Mouse (Mus musculus) hindbrain, embryonic 15.5 days (tissue): Measurements from ENCODE around the gene Tspan13. TPM values are rescaled to one million over a fixed set of nuclear protein-coding genes. Genes with fewer than 3 reads are reported as not detected.

Experiments
- polyA plus RNA-seq: library from polyadenylated mRNA; unstranded; fragments of >200 nt; fragmentation: Nextera tagmentation; extraction: Ambion mirVana; gene quantifications from 2 replicates; pipeline ENCODE4 v1.2.1, GENCODE M21; 2015

Gene Tspan13
- polyA plus RNA-seq, 1 experiment from 2014 or later, result 422 TPM

Other genes with a start within 250 kb of the Tspan13 start
- 0.45 TPM in 1 of 2 replicates, not detected in the other for gene Agr3, start 116.9 kb downstream of the Tspan13 start, polyA plus RNA-seq
- gene Agr2, start 49.6 kb downstream of the Tspan13 start, polyA plus RNA-seq, result 0.53 and 0.98 TPM in 2 replicates
- gene Ankmy2, start 114.6 kb upstream of the Tspan13 start, polyA plus RNA-seq, result 67.7 and 75.4 TPM in 2 replicates
- gene Bzw2, start 115.6 kb upstream of the Tspan13 start, polyA plus RNA-seq, result 343 and 347 TPM in 2 replicates
- not detected in 2 replicates for gene Lrrc72, start 210.9 kb upstream of the Tspan13 start, polyA plus RNA-seq